Mouse (Mus musculus) hindbrain, embryonic 16.5 days (tissue): Measurements from ENCODE around the gene B3gnt7. TPM values are rescaled to one million over a fixed set of nuclear protein-coding genes. Genes with fewer than 3 reads are reported as not detected.

Experiments
- ATAC-seq: fragments of 200-750 bp; cut with Nextera tagmentation; 2 replicates; pipeline ENCODE4 v1.8.0; 2017; ENCODE audit warnings: moderate TSS enrichment, moderate library complexity
- H3K27ac ChIP-seq: fragments of 300-500 bp; sonication (generic); 2 replicates; pipeline ENCODE4 v1.5.1; 2014; ENCODE audit warnings: low read depth, mild to moderate bottlenecking, control low read depth, low read length, moderate library complexity
- H3K27me3 ChIP-seq: fragments of 300-500 bp; sonication (generic); replicated peaks from 2 replicates; pipeline ENCODE4 v1.6.1; 2014; ENCODE audit warnings: low read length; ENCODE audit not compliant: control insufficient read depth, insufficient read depth
- H3K36me3 ChIP-seq: fragments of 300-500 bp; sonication (generic); 2 replicates; pipeline ENCODE4 v1.6.1; 2014; ENCODE audit warnings: mild to moderate bottlenecking, low read length, moderate library complexity, mixed read lengths; ENCODE audit not compliant: control insufficient read depth, insufficient read depth
- H3K4me1 ChIP-seq: fragments of 300-500 bp; sonication (generic); 2 replicates; pipeline ENCODE4 v1.6.1; 2014; ENCODE audit warnings: low read depth, low read length; ENCODE audit not compliant: control insufficient read depth, insufficient read depth
- H3K4me2 ChIP-seq: fragments of 300-500 bp; sonication (generic); 2 replicates; pipeline ENCODE4 v1.6.1; 2014; ENCODE audit warnings: mild to moderate bottlenecking, low read length, control low read depth, moderate library complexity
- H3K4me3 ChIP-seq: fragments of 300-500 bp; sonication (generic); 2 replicates; pipeline ENCODE4 v1.5.1; 2014; ENCODE audit warnings: mild to moderate bottlenecking, low read length, control low read depth, moderate library complexity
- H3K9ac ChIP-seq: fragments of 300-500 bp; sonication (generic); 2 replicates; pipeline ENCODE4 v1.6.1; 2014; ENCODE audit warnings: low read depth, mild to moderate bottlenecking, control low read depth, low read length, moderate library complexity
- H3K9me3 ChIP-seq: fragments of 300-500 bp; sonication (generic); 2 replicates; pipeline ENCODE4 v1.6.1; 2014; ENCODE audit warnings: mild to moderate bottlenecking, low read length, moderate library complexity; ENCODE audit not compliant: control insufficient read depth
- WGBS: fragments of 180-500 bp; shearing (Covaris S2); extraction: QIAGEN DNeasy Blood & Tissue Kit; methylation state at CpG from one replicate; pipeline ENCODE4 v1.1.7; 2014; 5-methylcytosine and 5-hydroxymethylcytosine counted together
- polyA plus RNA-seq: library from polyadenylated mRNA; unstranded; fragments of >200 nt; fragmentation: Nextera tagmentation; extraction: Ambion mirVana; gene quantifications from 2 replicates; pipeline ENCODE4 v1.2.1, GENCODE M21; 2015

The B3gnt7 gene
- polyA plus RNA-seq, 1 experiment from 2014 or later = 10.6 TPM

DNA sequence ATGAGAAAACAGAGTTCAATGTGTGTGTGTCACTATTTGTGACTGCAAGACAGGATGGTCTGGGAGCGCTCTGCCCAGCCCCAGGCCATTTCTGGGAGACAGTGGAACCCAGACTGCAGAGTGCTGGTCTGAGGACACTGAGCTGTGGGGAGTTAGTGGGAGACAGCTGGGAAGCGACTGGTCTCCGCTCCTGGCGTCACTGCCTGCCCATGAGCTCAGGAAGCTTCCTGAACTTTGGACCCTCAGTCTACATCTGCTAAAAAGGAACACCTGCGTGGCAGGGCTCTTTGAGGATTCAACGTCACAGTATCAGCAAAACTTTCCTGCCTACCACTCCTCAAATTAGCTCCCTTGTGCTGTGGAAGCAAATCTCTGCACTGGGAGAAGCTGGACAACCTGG is 30.9 kb upstream of the B3gnt7 start:
- Histone ChIP-seq H3K4me2 (no peak overlapping the region), H3K9me3 (no peaks in the 10 kb centered on the region), H3K27ac (no peak overlapping the region), H3K27me3 (no peaks in the 10 kb centered on the region), H3K4me3 (no peak overlapping the region), H3K4me1 (no peaks in the 10 kb centered on the region), H3K36me3 (no peaks in the 10 kb centered on the region), H3K9ac (no peak overlapping the region)
- 91% methylated on average over 6 of the region's 6 CpGs for WGBS
- ATAC-seq = no peak

DNA sequence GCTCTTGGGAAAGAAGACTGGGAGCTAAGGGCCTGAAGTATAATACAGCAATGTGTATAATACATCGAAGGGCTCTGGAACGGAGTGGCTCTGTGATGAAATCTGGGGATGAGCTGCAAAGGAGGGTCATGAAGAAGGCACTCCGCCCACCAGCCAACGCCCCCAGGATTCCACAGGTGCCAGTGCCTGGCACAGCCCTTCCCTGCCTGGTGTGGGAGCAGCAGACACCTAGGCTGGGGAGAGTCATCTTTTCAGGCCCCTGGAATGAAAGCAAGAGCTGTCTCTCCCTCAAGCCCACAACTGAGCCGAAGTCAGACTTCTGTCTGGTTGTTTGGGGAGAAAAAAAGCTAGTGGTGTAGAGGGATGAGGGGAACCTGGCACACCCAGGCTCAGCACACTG is 25.6 kb upstream of the B3gnt7 start:
- Histone ChIP-seq H3K9me3 (peaks cover 2% of the 10 kb centered on the region; the same call in 1 of the 2 replicates), H3K4me3 (no peak overlapping the region), H3K4me1 (no peaks in the 10 kb centered on the region), H3K27me3 (no peaks in the 10 kb centered on the region), H3K9ac (no peak overlapping the region), H3K27ac (no peak overlapping the region), H3K36me3 (no peaks in the 10 kb centered on the region), H3K4me2 (no peak overlapping the region)
- 91% methylated on average over 5 of the region's 5 CpGs for WGBS
- no peak for ATAC-seq

DNA sequence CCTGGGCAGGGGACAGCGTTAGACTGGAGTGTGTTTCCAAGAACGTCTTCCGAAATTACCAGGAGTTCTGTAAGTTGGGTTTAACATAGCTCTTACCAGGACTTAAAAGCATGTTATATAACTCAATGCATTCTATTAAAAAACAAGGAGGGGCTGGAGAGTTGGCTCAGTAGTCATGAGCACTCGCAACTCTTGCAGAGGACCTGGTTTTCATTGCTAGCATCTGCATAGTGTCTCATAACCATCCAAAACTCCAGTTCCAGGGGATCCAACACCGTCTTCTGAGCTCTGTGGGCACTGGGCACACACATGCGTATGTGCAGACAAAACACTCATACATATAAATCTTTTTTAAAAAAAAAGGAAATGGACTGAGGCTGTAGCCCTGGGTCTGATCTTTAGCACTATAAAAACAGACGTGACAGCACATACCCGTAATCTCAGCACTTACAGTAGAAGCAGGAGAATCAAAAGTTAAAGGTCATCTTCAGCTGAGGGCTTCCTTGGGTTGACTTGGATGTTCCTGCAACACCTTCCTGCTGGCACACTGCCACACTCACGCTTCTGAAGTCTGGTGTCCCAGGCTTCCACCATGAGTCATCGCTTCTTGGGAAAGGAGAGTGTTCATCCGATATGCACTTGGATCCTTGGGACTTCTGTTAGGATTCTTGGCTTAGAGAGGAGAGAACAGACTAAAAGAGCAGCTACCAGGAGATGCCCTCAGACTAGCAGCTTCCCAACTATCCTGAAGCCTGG is 20.7 kb upstream of the B3gnt7 start:
- H3K4me3 ChIP-seq = no peak overlapping the region
- no peaks in the 10 kb centered on the region for H3K27me3 ChIP-seq
- no peak overlapping the region for H3K4me2 ChIP-seq
- H3K4me1 ChIP-seq = no peaks in the 10 kb centered on the region
- H3K27ac ChIP-seq = no peak overlapping the region
- H3K36me3 ChIP-seq = no peaks in the 10 kb centered on the region
- WGBS = 91% methylated on average over 11 of the region's 11 CpGs
- H3K9me3 ChIP-seq = peaks cover 2% of the 10 kb centered on the region; the same call in 1 of the 2 replicates
- no peak overlapping the region for H3K9ac ChIP-seq
- ATAC-seq = no peak

DNA sequence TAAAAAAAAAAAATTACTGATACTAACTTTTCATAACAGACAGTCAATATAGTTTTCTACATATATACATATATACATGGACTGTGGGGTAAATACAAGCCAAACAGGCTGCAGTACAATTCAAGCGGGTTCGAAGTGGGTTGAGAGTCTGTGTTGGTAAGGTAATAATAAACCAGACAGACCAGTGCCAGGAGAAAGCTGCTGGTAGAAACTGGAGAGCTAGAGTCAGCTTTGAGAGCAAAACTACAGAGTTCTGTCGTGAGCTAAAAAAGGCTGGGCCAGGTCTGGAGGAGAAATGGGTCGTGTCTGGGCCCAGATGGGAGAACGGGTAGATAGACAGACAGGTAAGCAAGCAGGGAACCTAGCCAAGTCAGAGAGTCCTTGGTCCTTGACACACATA is 18.5 kb upstream of the B3gnt7 start:
- H3K9ac ChIP-seq = no peak overlapping the region
- H3K4me2 ChIP-seq = no peak overlapping the region

DNA sequence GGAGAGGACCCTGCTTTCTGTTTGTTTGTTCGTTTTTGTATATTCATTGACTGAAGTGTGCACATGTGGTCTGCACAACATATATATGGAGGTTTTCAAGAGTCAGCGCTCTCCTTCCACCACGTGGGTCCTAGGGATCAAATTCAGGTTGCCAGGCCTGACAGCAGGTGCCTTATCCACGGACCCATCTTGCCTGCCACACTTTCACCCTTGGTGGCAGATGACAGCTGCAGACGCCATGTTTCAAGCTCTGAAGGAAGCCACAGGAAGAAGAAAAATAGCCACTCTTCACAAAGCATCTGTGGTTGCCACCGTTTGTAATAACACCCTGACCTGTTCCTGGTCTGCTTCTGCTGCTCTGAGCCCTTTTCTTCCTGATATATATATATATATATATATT is 17.3 kb upstream of the B3gnt7 start:
- H3K27me3 ChIP-seq = no peaks in the 10 kb centered on the region
- no peak overlapping the region for H3K4me2 ChIP-seq
- no peak overlapping the region for H3K27ac ChIP-seq
- ATAC-seq = no peak
- no peak overlapping the region for H3K4me3 ChIP-seq
- WGBS = 86% methylated on average over 6 of the region's 6 CpGs
- no peaks in the 10 kb centered on the region for H3K36me3 ChIP-seq
- H3K4me1 ChIP-seq = no peaks in the 10 kb centered on the region
- H3K9ac ChIP-seq = no peak overlapping the region
- H3K9me3 ChIP-seq = peaks cover 2% of the 10 kb centered on the region; the same call in 1 of the 2 replicates

More for the DNA sequence above, 18.5 kb upstream of the B3gnt7 start:
- Histone ChIP-seq H3K4me3 (no peak overlapping the region), H3K4me1 (no peaks in the 10 kb centered on the region), H3K9me3 (peaks cover 2% of the 10 kb centered on the region; the same call in 1 of the 2 replicates), H3K36me3 (no peaks in the 10 kb centered on the region), H3K27ac (no peak overlapping the region), H3K27me3 (no peaks in the 10 kb centered on the region)
- 84% methylated on average over 5 of the region's 5 CpGs for WGBS
- ATAC-seq = no peak

DNA sequence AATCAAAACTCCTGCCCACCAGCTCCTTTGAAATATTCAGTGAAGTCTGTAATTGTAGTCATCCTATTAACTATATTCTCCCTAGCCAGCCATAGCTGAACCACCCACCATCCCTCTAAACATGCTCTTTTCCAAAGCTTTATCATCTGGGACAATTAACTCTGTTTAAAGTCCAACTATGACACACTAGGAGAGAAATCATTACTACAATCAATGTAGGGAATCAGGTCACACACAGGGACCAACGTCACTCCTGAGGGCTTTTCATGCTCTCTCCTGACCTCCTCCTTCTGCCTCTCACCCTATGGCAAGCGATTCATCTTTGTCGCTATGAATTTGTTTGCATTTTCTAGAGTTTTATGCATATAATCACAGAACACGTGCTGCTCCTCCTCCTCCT is 15.2 kb upstream of the B3gnt7 start:
- Histone ChIP-seq H3K27me3 (no peaks in the 10 kb centered on the region), H3K36me3 (no peaks in the 10 kb centered on the region), H3K4me2 (no peak overlapping the region), H3K4me3 (no peak overlapping the region), H3K9me3 (no peaks in the 10 kb centered on the region), H3K9ac (no peak overlapping the region), H3K27ac (no peak overlapping the region), H3K4me1 (no peaks in the 10 kb centered on the region)
- 81% methylated on average over 4 of the region's 4 CpGs for WGBS
- ATAC-seq = no peak

DNA sequence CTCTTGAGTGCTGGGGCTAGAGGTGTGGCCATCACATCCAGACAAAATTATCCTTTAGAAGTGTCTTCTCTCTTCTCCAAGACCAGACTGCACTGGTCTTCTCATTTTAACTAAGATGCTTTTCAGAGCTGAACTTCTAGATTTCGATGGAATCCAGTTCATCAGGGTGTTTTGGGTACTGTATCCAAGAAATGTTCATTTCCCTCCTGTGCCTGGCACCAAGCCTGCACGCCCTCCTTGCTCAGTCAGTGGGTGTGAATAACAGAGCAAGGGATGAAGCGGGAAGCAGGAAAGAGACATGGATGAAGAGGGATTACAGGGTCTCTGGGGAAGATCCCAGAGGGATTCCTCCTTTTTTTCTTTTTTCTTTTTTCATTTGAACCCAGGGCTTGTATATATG is 12.2 kb upstream of the B3gnt7 start:
- Histone ChIP-seq H3K36me3 (no peaks in the 10 kb centered on the region), H3K9me3 (no peaks in the 10 kb centered on the region), H3K27me3 (no peaks in the 10 kb centered on the region), H3K4me1 (no peaks in the 10 kb centered on the region), H3K4me2 (no peak overlapping the region), H3K27ac (no peak overlapping the region), H3K9ac (no peak overlapping the region), H3K4me3 (no peak overlapping the region)
- 71% methylated on average over 3 of the region's 3 CpGs for WGBS
- ATAC-seq = no peak

DNA sequence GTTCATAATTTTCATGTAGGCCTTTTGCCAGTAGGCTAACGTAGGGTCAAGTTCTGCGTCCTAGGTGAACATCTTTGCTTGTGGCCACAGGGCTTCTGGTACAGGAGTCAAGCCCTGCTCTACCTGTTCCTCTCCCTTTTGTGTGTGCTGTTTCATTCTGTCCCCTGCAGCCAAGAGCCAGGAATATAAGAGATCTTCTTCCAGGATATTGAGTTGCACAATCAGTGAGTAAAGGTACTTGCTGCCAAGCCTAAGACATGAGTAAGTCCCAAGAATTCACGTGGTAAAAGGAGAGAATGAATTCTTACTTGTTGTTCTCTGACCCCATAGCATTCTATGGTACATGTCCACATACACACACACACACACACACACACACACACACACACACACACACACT is 9.5 kb upstream of the B3gnt7 start:
- H3K9me3 ChIP-seq = no peaks in the 10 kb centered on the region
- no peak for ATAC-seq
- WGBS = 93% methylated on average over 3 of the region's 3 CpGs
- H3K4me1 ChIP-seq = no peaks in the 10 kb centered on the region
- H3K9ac ChIP-seq = no peak overlapping the region
- H3K27me3 ChIP-seq = no peaks in the 10 kb centered on the region
- H3K27ac ChIP-seq = no peak overlapping the region
- H3K4me2 ChIP-seq = no peak overlapping the region
- H3K4me3 ChIP-seq = no peak overlapping the region
- H3K36me3 ChIP-seq = no peaks in the 10 kb centered on the region

DNA sequence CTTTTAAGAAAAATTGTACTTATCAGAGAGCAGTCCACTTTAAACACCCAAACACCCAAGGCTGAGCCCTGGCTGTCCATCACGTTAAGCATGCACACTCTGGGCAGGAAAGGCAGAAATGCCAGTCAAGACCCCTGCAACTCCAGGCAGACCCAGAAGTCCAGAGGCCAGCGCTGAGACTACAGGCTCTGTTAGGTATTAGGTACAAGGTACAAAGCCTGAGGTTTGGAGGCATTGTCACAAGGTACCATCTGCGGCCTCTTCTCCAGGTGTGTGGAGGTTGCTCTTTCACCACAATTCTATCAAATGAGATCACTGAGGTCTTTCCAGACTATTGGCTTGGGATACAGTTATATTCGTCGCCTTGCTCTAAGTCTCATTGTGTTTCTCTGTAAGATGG is 8.8 kb upstream of the B3gnt7 start:
- Histone ChIP-seq H3K36me3 (no peaks in the 10 kb centered on the region), H3K4me3 (no peak overlapping the region), H3K27ac (no peak overlapping the region), H3K9ac (no peak overlapping the region), H3K4me2 (no peak overlapping the region), H3K27me3 (no peaks in the 10 kb centered on the region), H3K9me3 (no peaks in the 10 kb centered on the region), H3K4me1 (no peaks in the 10 kb centered on the region)
- WGBS = 93% methylated on average over 5 of the region's 5 CpGs
- ATAC-seq = no peak
